Mouse (Mus musculus) myocyte (in vitro differentiated cells): ENCODE measurements at regions not wholly inside any gene's neighbourhood (a gene's known extent, or its start where the extent isn't known, plus 50 kb on each side); places are given as distances from the start of the nearest gene placed in this dataset.

Experiments
- MYOD1 ChIP-seq, 3 experiments: IDR thresholded peaks; one replicate each; pipeline ENCODE4 v1.6.1; 2011; ENCODE audit warnings: control low read depth in 2 of 3, low read depth in 2 of 3, mild to moderate bottlenecking in 2 of 3, moderate library complexity in 1 of 3; ENCODE audit not compliant: insufficient read length in 2 of 3, control insufficient read depth in 1 of 3
- POLR2A ChIP-seq: IDR thresholded peaks from one replicate; pipeline ENCODE4 v1.6.1; 2011; ENCODE audit warnings: low read depth, mild to moderate bottlenecking, control low read depth, moderate library complexity; ENCODE audit not compliant: insufficient read length
- REST ChIP-seq: IDR thresholded peaks from one replicate; pipeline ENCODE4 v1.6.1; 2011; ENCODE audit warnings: mild to moderate bottlenecking, control low read depth, moderate library complexity; ENCODE audit not compliant: insufficient read depth, insufficient read length
- TCF12 ChIP-seq: IDR thresholded peaks from one replicate; pipeline ENCODE4 v1.6.1; 2011; ENCODE audit warnings: mild to moderate bottlenecking, control low read depth; ENCODE audit not compliant: poor library complexity, insufficient read depth, severe bottlenecking

- TF ChIP-seq TCF12 = no peak
- TF ChIP-seq MYOD1 (IDR thresholded peaks at IDR 0.05; ENCODE audit: control insufficient read depth in 1 of 3, insufficient read length in 2 of 3, low read depth in 2 of 3) = no peak
- TF ChIP-seq POLR2A = no peak
- TF ChIP-seq REST = no peak
Observed at GRCm38 (mm10) chr10:67657305-67657704, 108.5 kb upstream of the Ado start.
